Mouse (Mus musculus) lung, postnatal 0 days (tissue): ENCODE measurements around the gene Pbp2. TPM values are rescaled to one million over a fixed set of nuclear protein-coding genes. Genes with fewer than 3 reads are reported as not detected.

Experiments
- ATAC-seq: fragments of 200-750 bp; cut with Nextera tagmentation; 2 replicates; pipeline ENCODE4 v1.8.0; 2017; ENCODE audit warnings: moderate library complexity
- DNase-seq: peaks from one replicate; pipeline ENCODE4 v3.0.0-alpha.2; 2016; ENCODE audit warnings: low spot score
- H3K27ac ChIP-seq: fragments of 300-500 bp; sonication (generic); 2 replicates; pipeline ENCODE4 v1.5.1; 2014; ENCODE audit warnings: antibody characterized with exemption, mild to moderate bottlenecking, low read length, mixed read lengths
- H3K27me3 ChIP-seq: fragments of 300-500 bp; sonication (generic); replicated peaks from 2 replicates; pipeline ENCODE4 v1.6.1; 2014; ENCODE audit warnings: low read length, mixed read lengths; ENCODE audit not compliant: insufficient read depth
- H3K36me3 ChIP-seq: fragments of 300-500 bp; sonication (generic); 2 replicates; pipeline ENCODE4 v1.6.1; 2014; ENCODE audit warnings: low read length, mixed read lengths; ENCODE audit not compliant: insufficient read depth
- H3K4me1 ChIP-seq: fragments of 300-500 bp; sonication (generic); 2 replicates; pipeline ENCODE4 v1.6.1; 2014; ENCODE audit warnings: antibody characterized with exemption, low read depth, low read length, mixed read lengths; ENCODE audit not compliant: insufficient read depth
- H3K4me2 ChIP-seq: fragments of 300-500 bp; sonication (generic); replicated peaks from 2 replicates; pipeline ENCODE4 v1.6.1; 2014; ENCODE audit warnings: low read depth, mild to moderate bottlenecking, low read length, moderate library complexity, mixed read lengths
- H3K4me3 ChIP-seq: fragments of 300-500 bp; sonication (generic); 2 replicates; pipeline ENCODE4 v1.5.1; 2014; ENCODE audit warnings: low read depth, low read length
- H3K9ac ChIP-seq: fragments of 300-500 bp; sonication (generic); replicated peaks from 2 replicates; pipeline ENCODE4 v1.6.1; 2014; ENCODE audit warnings: low read depth, mild to moderate bottlenecking
- H3K9me3 ChIP-seq: fragments of 300-500 bp; sonication (generic); 2 replicates; pipeline ENCODE4 v1.6.1; 2016; ENCODE audit warnings: low read length, mixed read lengths
- CTCF ChIP-seq: IDR thresholded peaks from 2 replicates; pipeline ENCODE4 v1.5.1; 2016; ENCODE audit warnings: antibody characterized with exemption, mild to moderate bottlenecking
- EP300 ChIP-seq: IDR thresholded peaks from 2 replicates; pipeline ENCODE4 v1.6.1; 2016; ENCODE audit warnings: antibody characterized with exemption, mild to moderate bottlenecking, control low read depth
- WGBS: fragments of 180-500 bp; shearing (Covaris S2); extraction: QIAGEN DNeasy Blood & Tissue Kit; methylation state at CpG from one replicate; pipeline ENCODE4 v1.1.7; 2014; 5-methylcytosine and 5-hydroxymethylcytosine counted together
- polyA plus RNA-seq: library from polyadenylated mRNA; unstranded; fragments of >200 nt; fragmentation: Nextera tagmentation; extraction: Ambion mirVana; gene quantifications from 2 replicates; pipeline ENCODE4 v1.2.1, GENCODE M21; 2015

Gene Pbp2
- polyA plus RNA-seq, 1 experiment from 2014 or later, result 0.42 TPM

- Histone ChIP-seq H3K36me3 (no peaks in the 10 kb centered on the region), H3K9ac (no peak overlapping the region), H3K4me3 (no peak overlapping the region), H3K27ac (no peak overlapping the region), H3K9me3 (no peaks in the 10 kb centered on the region), H3K4me2 (no peak overlapping the region), H3K4me1 (no peaks in the 10 kb centered on the region), H3K27me3 (no peaks in the 10 kb centered on the region)
- no peak for DNase-seq
- WGBS, result 89% methylated on average over 6 of the region's 6 CpGs
- TF ChIP-seq CTCF (no peak), EP300 (no peak)
- ATAC-seq, result no peak
These were observed 31.9 kb downstream of the Pbp2 start for GRCm38 (mm10) chr6:135278302-135278701.

GRCm38 (mm10) chr6:135276474-135277295, 33.5 kb downstream of the Pbp2 start:
- DNase-seq (peak; percentile 91), ATAC-seq (peak; percentile 87)
- Histone ChIP-seq H3K27me3 (no peaks in the 10 kb centered on the region), H3K9ac (no peak overlapping the region), H3K4me1 (no peaks in the 10 kb centered on the region), H3K9me3 (no peaks in the 10 kb centered on the region), H3K4me2 (no peak overlapping the region), H3K27ac (no peak overlapping the region), H3K36me3 (no peaks in the 10 kb centered on the region), H3K4me3 (no peak overlapping the region)
- TF ChIP-seq CTCF, result no peak
- peak; percentile 37 for TF ChIP-seq EP300
- 54% methylated on average over 6 of the region's 6 CpGs for WGBS

GRCm38 (mm10) chr6:135275231-135275630, 35.0 kb downstream of the Pbp2 start:
- H3K9me3 ChIP-seq, result no peaks in the 10 kb centered on the region
- no peaks in the 10 kb centered on the region for H3K27me3 ChIP-seq
- DNase-seq (no peak), ATAC-seq (no peak)
- WGBS, result 64% methylated on average over 4 of the region's 4 CpGs
- no peak overlapping the region for H3K4me3 ChIP-seq
- no peak overlapping the region for H3K9ac ChIP-seq
- TF ChIP-seq EP300 (no peak), CTCF (no peak)
- no peaks in the 10 kb centered on the region for H3K4me1 ChIP-seq
- H3K4me2 ChIP-seq, result no peak overlapping the region
- H3K36me3 ChIP-seq, result no peaks in the 10 kb centered on the region
- H3K27ac ChIP-seq, result no peak overlapping the region

- Histone ChIP-seq H3K9ac (no peak overlapping the region), H3K27ac (no peak overlapping the region), H3K27me3 (no peaks in the 10 kb centered on the region), H3K4me1 (no peaks in the 10 kb centered on the region), H3K9me3 (no peaks in the 10 kb centered on the region), H3K36me3 (no peaks in the 10 kb centered on the region), H3K4me3 (no peak overlapping the region), H3K4me2 (no peak overlapping the region)
- no peak for DNase-seq
- TF ChIP-seq CTCF, result no peak
- no peak for TF ChIP-seq EP300
- no peak for ATAC-seq
- WGBS, result 85% methylated on average over 6 of the region's 6 CpGs
These were observed 37.1 kb downstream of the Pbp2 start for GRCm38 (mm10) chr6:135273066-135273465.

- Histone ChIP-seq H3K4me2 (no peak overlapping the region), H3K36me3 (no peaks in the 10 kb centered on the region), H3K9me3 (no peaks in the 10 kb centered on the region), H3K9ac (no peak overlapping the region), H3K27me3 (no peaks in the 10 kb centered on the region), H3K4me1 (no peaks in the 10 kb centered on the region), H3K4me3 (no peak overlapping the region), H3K27ac (no peak overlapping the region)
- 53% methylated on average over 2 of the region's 2 CpGs for WGBS
- ATAC-seq (peak; percentile 26), DNase-seq (peak; percentile 58)
- no peak for TF ChIP-seq CTCF
- TF ChIP-seq EP300, result no peak
These were observed 38.4 kb downstream of the Pbp2 start for GRCm38 (mm10) chr6:135271761-135272160.

- no peak overlapping the region for H3K27ac ChIP-seq
- TF ChIP-seq CTCF (no peak), EP300 (no peak)
- no peaks in the 10 kb centered on the region for H3K36me3 ChIP-seq
- 55% methylated on average over 6 of the region's 6 CpGs for WGBS
- H3K9ac ChIP-seq, result no peak overlapping the region
- no peak overlapping the region for H3K4me3 ChIP-seq
- H3K27me3 ChIP-seq, result no peaks in the 10 kb centered on the region
- no peak overlapping the region for H3K4me2 ChIP-seq
- ATAC-seq, result no peak
- no peaks in the 10 kb centered on the region for H3K4me1 ChIP-seq
- no peak for DNase-seq
- H3K9me3 ChIP-seq, result no peaks in the 10 kb centered on the region
These were observed 40.6 kb downstream of the Pbp2 start for GRCm38 (mm10) chr6:135269626-135270025.
